Mouse (Mus musculus): ENCODE data around the gene Egr4.

The Egr4 gene

GRCm38 (mm10) chr6:85491606-85492005 lies 21.8 kb downstream of the Egr4 start:
- DNase-seq = no peak

DNA sequence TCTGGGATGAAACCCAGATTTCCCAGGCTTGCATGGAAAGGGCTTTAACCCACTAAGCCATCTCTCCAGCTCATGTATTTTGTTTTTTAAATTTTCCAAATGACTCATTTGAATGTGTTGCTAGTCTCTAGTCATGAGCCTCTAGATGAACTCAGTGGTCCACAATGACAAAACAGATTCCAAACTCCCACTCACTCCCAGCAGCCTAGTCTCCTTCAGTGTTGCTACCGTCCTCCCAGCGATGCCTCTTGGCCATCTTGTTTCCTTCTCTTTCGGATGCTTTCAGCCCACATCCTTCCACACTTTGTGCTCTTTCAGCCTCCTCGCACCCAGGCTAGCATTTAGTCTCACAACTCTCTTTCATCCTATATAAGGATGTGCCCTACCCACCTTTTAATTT lies 23.1 kb downstream of the Egr4 start:
- no peak for DNase-seq

DNA sequence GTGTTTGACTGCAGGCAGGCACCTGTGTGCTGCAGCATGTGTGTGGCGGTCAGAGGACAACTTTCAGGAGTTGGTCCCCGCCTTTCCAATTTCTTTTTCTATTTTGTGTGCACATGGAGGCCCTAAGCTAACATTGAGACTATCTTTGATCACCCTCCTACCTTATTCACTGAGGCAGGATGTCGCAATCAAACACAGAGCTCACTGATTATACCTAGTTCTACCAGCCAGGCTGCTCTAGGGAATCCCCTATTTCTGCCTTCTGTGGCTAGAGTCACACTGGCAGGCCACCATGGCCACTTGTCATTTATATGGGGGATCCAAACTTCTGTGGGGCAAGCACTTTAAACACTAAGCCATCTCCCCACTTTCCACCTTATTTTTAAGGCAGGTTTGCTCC lies 23.7 kb downstream of the Egr4 start:
- DNase-seq = no peak

GRCm38 (mm10) chr6:85488510-85488909 lies 24.9 kb downstream of the Egr4 start:
- DNase-seq = no peak

GRCm38 (mm10) chr6:85485738-85486137 lies 27.7 kb downstream of the Egr4 start:
- DNase-seq = no peak

- no peak for DNase-seq
Observed at GRCm38 (mm10) chr6:85483843-85484721, 29.3 kb downstream of the Egr4 start.

DNA sequence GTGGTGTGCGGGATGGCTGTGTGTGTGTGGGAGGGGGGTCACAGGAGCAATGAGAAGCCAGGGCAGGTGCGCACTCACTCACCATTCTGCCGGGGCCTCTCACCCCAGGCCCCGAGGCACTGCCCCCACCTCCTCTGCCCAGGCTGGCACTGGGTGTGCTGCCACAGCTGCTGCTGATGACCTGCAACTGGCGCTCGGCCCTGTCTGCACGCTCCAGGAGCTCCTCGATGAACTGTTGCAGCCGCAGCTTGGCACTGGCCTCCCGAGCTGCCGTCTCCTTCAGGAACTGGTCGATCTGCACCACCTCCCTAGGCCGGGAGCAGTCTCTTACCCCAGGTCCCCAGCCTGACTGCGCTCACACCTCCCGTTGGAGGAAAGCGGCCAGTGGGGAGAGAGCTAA lies 32.7 kb downstream of the Egr4 start:
- peak; percentile 21 for DNase-seq

DNA sequence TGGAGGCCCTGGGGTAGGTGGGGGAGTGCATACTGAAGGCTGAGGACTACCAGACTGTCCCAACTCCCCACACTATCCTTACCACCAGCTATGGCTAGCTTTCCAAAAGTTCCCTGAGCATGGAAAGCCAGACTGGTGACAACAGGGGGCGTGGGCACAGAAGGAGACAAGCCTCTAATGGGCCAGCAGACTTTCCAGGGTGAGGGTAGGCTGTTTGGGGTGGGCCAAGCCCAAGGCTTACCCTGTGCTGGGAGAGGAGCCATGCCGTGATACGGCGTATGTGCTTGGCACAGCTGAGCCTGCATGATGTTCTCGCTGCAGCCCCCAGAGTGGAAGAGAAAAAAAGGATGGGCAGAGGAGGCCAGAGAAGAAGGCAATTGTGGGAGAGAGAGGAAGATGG lies 33.4 kb downstream of the Egr4 start:
- DNase-seq = no peak

GRCm38 (mm10) chr6:85478416-85478815 lies 35.0 kb downstream of the Egr4 start:
- DNase-seq = no peak

DNA sequence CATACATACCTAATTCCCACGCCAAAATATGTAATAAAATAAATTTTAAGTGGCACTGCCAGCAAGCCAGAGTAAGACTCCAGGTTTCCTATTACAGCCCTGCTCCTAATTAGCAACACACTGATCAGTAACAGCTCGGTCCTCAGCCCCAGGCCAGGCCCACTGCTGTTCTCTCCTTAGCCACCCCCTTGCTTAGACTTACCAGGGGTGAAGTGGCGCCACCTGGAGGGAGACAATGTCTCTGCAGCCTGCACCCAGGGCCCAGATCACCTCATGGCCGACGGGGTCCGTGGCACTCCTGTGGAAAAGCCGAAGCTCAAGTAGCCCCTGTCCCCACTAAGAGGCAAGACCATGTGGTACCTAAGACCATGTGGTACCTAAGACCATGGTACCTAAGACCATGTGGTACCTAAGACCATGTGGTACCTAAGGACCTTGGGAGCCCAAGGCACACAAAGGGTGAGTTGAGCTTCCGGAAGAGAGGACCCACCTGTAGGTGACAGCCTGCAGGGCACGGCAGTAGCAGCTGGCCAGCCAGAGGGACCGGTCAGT lies 35.9 kb downstream of the Egr4 start:
- DNase-seq = no peak

- no peak for DNase-seq
Observed at GRCm38 (mm10) chr6:85475581-85475980, 37.8 kb downstream of the Egr4 start.

DNA sequence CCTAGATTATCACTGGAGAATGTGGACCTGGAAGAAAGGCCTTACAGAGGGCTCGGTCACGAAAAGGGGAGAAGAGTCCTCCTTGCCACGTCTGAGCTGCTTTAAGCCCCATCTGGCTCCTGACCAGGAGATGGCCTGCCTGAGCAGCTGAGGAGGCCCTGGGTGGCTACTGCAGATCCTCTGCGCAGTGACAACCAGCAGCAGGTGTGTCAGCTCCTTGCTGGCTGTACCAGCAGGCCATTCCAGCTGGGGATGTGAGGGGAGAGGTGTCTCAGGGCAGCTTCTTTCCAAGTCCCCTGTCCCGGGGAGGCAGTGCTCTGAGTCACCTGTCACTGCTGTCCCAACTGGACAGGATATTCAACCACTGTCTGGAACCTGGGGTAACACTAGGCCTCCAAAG lies 40.8 kb downstream of the Egr4 start:
- no peak for DNase-seq

DNA sequence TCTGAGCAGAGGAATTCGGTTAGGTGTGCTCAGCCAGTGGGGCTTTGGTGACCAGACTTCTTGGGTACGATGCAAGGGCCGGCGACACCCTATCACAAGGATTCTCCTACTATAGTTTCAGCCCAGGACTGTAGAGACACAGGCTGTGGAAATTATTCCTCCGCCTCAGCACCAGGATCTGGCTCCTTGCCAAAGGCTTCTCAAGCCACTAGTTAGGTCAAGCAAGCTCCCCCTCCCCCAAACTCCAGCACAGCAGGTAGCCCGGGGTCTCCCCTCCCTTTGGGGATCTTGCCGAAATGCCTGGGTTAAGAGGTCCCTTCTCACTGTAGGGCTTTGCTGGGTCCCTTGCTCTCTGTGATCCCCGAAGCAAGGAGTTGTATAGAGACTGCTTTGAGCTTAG lies 41.4 kb downstream of the Egr4 start:
- no peak for DNase-seq

DNA sequence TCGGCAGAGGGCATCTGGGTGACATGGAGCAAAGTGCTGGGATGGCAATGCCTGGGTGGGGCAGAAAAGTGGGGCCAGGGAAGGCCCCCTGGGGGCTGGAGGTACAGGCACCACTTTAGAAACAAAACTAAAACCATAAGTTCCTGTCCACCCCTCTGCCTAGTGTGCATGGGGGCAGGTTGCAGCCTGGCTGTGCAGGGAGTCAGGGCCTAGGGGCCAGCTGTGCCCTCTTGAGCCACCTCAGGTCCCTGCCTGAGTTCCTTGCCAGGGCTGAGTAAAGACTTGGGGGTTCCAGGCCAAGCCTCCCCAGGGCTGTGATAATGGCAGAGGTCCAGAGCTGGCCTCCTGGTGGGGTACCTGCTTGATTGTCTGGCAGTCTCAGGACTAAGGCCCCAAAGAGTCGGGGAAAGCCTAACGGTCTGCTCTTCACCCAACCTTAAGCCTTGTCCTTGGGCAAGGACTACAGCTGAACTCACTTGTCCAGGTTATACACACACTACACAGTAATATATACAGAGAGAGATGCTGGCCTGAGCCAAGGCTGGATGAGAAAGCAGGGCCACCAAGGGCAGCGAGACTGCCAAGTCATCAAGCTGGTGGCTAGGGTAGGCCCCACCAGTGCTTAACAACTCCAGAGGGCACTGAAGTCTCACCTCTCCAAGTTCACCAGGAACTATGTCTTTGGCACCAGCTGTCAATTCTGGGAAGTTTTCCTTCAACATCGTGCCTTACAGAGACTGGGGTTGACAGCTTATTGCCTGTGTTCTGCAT lies 43.5 kb downstream of the Egr4 start:
- no peak for DNase-seq

DNA sequence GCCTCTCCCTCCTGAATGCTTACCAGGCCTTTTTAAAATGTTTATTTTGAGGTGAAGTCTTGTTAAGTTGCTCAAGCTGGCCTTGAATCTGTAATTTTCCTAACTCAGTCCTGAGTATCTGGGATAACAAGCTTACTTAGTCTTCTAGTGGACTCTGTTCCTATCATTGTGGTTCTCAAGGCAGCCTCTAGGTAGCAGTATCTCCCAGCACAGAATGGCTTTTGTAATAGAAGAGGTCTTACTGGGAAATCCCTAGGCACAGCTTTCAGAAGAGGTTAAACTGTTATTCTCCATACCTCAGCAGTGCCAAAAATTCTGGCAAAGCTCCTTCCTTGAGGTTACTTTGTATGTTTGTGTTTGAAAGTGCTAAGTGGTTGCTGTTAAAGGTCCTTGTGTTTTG lies 48.0 kb downstream of the Egr4 start:
- DNase-seq = no peak

Measured in kidney, postnatal 14 days (tissue).